Mouse (Mus musculus) forebrain, embryonic 10.5 days (tissue): Measurements from ENCODE around the gene Rabep1. TPM values are rescaled to one million over a fixed set of nuclear protein-coding genes. Genes with fewer than 3 reads are reported as not detected.
A peak's percentile ranks its signal among the peaks of the same experiment; 100 is the strongest.

Source experiments
- DNase-seq: peaks from one replicate; pipeline ENCODE4 v3.0.0-alpha.2; 2017; ENCODE audit warnings: low spot score; ENCODE audit errors: extremely low spot score
- H3K27ac ChIP-seq: fragments of 300-500 bp; sonication (generic); 2 replicates; pipeline ENCODE4 v1.5.1; 2016; ENCODE audit warnings: mild to moderate bottlenecking
- H3K27me3 ChIP-seq: fragments of 300-500 bp; sonication (generic); 2 replicates; pipeline ENCODE4 v1.6.1; 2016; ENCODE audit warnings: mild to moderate bottlenecking; ENCODE audit not compliant: poor library complexity, severe bottlenecking
- H3K36me3 ChIP-seq: fragments of 300-500 bp; sonication (generic); replicated peaks from 2 replicates; pipeline ENCODE4 v1.6.1; 2016; ENCODE audit warnings: mild to moderate bottlenecking, moderate library complexity
- H3K4me1 ChIP-seq: fragments of 300-500 bp; sonication (generic); 2 replicates; pipeline ENCODE4 v1.6.1; 2016
- H3K4me3 ChIP-seq: fragments of 300-500 bp; sonication (generic); 2 replicates; pipeline ENCODE4 v1.5.1; 2016; ENCODE audit warnings: mild to moderate bottlenecking, moderate library complexity
- H3K9me3 ChIP-seq: fragments of 300-500 bp; sonication (generic); 2 replicates; pipeline ENCODE4 v1.6.1; 2016; ENCODE audit warnings: mild to moderate bottlenecking, moderate library complexity
- WGBS: fragments of 180-500 bp; shearing (Covaris S2); methylation state at CpG from one replicate; pipeline ENCODE4 v1.1.7; 2016; 5-methylcytosine and 5-hydroxymethylcytosine counted together
- polyA plus RNA-seq: library from polyadenylated mRNA; unstranded; fragments of >200 nt; fragmentation: Nextera tagmentation; extraction: Ambion mirVana; gene quantifications from 2 replicates; pipeline ENCODE4 v1.2.1, GENCODE M21; 2016

Gene Rabep1
- polyA plus RNA-seq, 1 experiment from 2014 or later: 33.2 TPM

- H3K27me3 ChIP-seq: no peaks in the 10 kb centered on the region
- no peaks in the 10 kb centered on the region for H3K4me1 ChIP-seq
- no peak overlapping the region for H3K27ac ChIP-seq
- DNase-seq: no peak
- 90% methylated on average over 7 of the region's 7 CpGs for WGBS
- no peak overlapping the region for H3K4me3 ChIP-seq
- peaks cover 92% of the 10 kb centered on the region for H3K36me3 ChIP-seq
- no peaks in the 10 kb centered on the region for H3K9me3 ChIP-seq
These were observed 90.7 kb downstream of the Rabep1 start for GRCm38 (mm10) chr11:70935316-70935715.

DNA sequence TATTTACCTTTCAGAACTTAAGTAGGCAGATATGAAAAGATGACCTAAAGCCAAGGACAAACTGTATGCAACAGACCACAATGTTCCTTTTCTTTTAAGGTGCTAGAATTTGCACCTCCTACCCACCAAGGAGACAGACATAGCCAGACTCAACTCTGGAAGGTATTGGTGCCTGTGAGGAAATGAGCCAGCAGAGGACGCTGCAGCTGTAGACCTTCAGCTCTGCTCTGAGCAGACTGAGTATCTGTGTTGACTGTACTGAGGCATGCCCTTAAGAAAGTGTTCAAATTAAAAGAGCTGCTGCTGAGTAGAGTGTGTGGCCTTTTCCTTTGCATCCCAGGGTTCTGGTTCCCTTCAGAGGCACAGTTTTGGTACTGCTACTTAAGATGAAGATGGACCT is 98.0 kb downstream of the Rabep1 start:
- H3K9me3 ChIP-seq: no peaks in the 10 kb centered on the region

GRCm38 (mm10) chr11:70943651-70944050 is 99.1 kb downstream of the Rabep1 start:
- 93% methylated on average over 7 of the region's 7 CpGs for WGBS
- no peaks in the 10 kb centered on the region for H3K4me1 ChIP-seq
- no peak overlapping the region for H3K4me3 ChIP-seq
- H3K9me3 ChIP-seq: no peaks in the 10 kb centered on the region
- peaks cover 99% of the 10 kb centered on the region for H3K36me3 ChIP-seq
- no peak overlapping the region for H3K27ac ChIP-seq
- no peak for DNase-seq
- H3K27me3 ChIP-seq: no peaks in the 10 kb centered on the region

More for the DNA sequence above, 98.0 kb downstream of the Rabep1 start:
- 94% methylated on average over 1 of the region's 1 CpGs for WGBS
- Histone ChIP-seq H3K27ac (no peak overlapping the region), H3K27me3 (no peaks in the 10 kb centered on the region), H3K4me3 (no peak overlapping the region), H3K4me1 (no peaks in the 10 kb centered on the region), H3K36me3 (peaks cover 98% of the 10 kb centered on the region)
- no peak for DNase-seq

DNA sequence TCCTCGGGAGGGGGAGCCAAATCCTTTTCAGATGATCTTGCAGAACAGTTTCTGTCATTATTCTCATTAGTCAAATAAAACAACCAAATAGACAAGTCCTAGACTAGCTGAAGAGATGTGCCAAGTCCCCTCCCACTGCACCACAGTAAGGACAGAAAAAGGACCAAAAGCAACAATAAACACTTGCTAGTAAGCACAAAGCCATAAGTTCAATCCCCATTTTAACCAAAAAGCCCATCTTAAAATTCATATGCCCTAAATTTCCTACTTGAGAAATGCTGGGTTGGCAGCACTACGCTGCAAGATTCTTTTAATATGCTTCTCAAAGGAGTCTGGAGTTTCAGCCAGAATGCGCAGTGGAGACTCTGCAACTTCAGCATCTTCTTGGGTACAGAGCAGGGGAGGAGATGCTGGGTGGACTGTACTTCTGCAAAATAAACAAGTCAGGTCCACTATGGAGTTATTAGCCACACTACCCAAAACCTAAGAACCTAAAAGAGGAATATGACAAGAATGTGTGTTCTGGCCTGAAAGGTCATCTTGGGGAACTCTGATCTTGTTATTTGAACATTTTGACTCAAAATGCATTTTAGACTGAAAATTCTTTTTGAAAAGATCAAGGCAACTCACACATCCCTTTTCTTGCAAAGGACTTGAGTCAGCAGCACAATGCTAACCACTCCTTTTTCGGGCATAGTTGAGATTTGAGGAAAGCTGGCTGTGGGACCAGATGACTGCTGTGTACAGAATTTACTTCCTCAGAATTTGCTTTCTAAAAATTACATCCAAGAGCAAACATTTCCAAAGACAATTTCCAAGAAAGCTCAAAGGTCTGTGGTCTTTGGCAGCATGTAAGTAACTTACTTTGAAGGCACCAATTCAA is 100.6 kb downstream of the Rabep1 start:
- Histone ChIP-seq H3K9me3 (no peaks in the 10 kb centered on the region), H3K36me3 (peaks cover 100% of the 10 kb centered on the region), H3K4me1 (no peaks in the 10 kb centered on the region), H3K27me3 (no peaks in the 10 kb centered on the region), H3K4me3 (no peak overlapping the region), H3K27ac (no peak overlapping the region)
- WGBS: 93% methylated on average over 4 of the region's 4 CpGs
- DNase-seq: no peak

- no peaks in the 10 kb centered on the region for H3K27me3 ChIP-seq
- H3K36me3 ChIP-seq: peaks cover 100% of the 10 kb centered on the region
- WGBS: 95% methylated on average over 4 of the region's 4 CpGs
- H3K9me3 ChIP-seq: no peaks in the 10 kb centered on the region
- DNase-seq: no peak
- H3K4me3 ChIP-seq: no peak overlapping the region
- H3K4me1 ChIP-seq: no peaks in the 10 kb centered on the region
- H3K27ac ChIP-seq: no peak overlapping the region
These were observed 110.1 kb downstream of the Rabep1 start for GRCm38 (mm10) chr11:70954711-70955110.

GRCm38 (mm10) chr11:70960786-70961554 is 116.4 kb downstream of the Rabep1 start:
- Histone ChIP-seq H3K4me1 (0 out of 2 replicates have a peak, but pooled peaks cover 5% of the 10 kb centered on the region), H3K27me3 (no peaks in the 10 kb centered on the region), H3K27ac (no peak overlapping the region), H3K36me3 (peaks cover 100% of the 10 kb centered on the region), H3K4me3 (no peak overlapping the region), H3K9me3 (no peaks in the 10 kb centered on the region)
- 90% methylated on average over 5 of the region's 5 CpGs for WGBS
- DNase-seq: no peak

DNA sequence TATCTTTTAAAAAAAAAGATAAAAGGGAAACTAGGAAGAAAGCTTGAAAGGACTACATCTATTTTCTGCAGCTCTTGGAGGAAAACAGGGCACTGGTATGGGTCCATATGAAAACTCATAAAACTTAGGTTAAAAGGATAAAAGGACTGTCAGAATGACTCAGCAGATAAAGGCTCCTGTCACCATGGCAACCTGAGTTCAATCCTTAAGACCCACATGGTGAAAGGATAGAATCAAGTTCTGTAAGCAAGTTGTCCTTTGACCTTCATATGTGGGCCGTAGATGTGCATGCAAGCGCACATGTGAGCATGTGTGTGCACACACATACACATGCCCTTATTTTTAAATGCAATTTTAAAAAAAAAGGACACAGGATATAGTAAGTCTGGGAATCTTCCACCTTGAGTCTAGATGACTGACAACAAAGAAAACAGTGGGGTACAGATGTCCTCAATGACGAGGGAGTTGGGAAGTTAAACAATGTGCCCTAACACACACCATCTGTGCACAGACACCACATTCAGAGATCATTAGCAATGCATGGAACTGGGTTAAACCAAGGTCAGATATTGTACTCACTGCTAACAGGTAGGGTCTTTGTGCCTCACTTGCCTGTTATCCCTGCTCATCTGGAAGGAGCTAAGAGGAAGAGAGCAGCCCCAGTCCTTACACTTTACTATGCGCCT is 119.8 kb downstream of the Rabep1 start:
- H3K27me3 ChIP-seq: no peaks in the 10 kb centered on the region
- H3K4me1 ChIP-seq: peaks cover 20% of the 10 kb centered on the region
- H3K27ac ChIP-seq: no peak overlapping the region
- peaks cover 80% of the 10 kb centered on the region for H3K36me3 ChIP-seq
- no peaks in the 10 kb centered on the region for H3K9me3 ChIP-seq
- 78% methylated on average over 4 of the region's 4 CpGs for WGBS
- no peak for DNase-seq
- no peak overlapping the region for H3K4me3 ChIP-seq

GRCm38 (mm10) chr11:70969271-70969794 is 124.8 kb downstream of the Rabep1 start:
- Histone ChIP-seq H3K27ac (peak overlapping the region; percentile 95), H3K9me3 (no peaks in the 10 kb centered on the region), H3K4me3 (peak overlapping the region; percentile 92), H3K36me3 (peaks cover 58% of the 10 kb centered on the region), H3K4me1 (peaks cover 26% of the 10 kb centered on the region), H3K27me3 (no peaks in the 10 kb centered on the region)
- DNase-seq: no peak
- WGBS: 1% methylated on average over 25 of the region's 25 CpGs

- H3K27me3 ChIP-seq: no peaks in the 10 kb centered on the region
- H3K4me3 ChIP-seq: peak within 1 kb of the TSS; percentile 92
- under 1% methylated on average over 43 of the region's 43 CpGs for WGBS
- peak; percentile 94 for DNase-seq
- peaks cover 22% of the 10 kb centered on the region for H3K4me1 ChIP-seq
- peak within 1 kb of the TSS; percentile 95 for H3K27ac ChIP-seq
- H3K36me3 ChIP-seq: peaks cover 58% of the 10 kb centered on the region
- H3K9me3 ChIP-seq: no peaks in the 10 kb centered on the region
These were observed 125.4 kb downstream of the Rabep1 start, which contains the start of the genes Nup88 and Rpain for GRCm38 (mm10) chr11:70969821-70970559. TSS of gene Nup88 (minus strand) at chr11:70969973. TSS of gene Rpain (plus strand) at chr11:70970213.

DNA sequence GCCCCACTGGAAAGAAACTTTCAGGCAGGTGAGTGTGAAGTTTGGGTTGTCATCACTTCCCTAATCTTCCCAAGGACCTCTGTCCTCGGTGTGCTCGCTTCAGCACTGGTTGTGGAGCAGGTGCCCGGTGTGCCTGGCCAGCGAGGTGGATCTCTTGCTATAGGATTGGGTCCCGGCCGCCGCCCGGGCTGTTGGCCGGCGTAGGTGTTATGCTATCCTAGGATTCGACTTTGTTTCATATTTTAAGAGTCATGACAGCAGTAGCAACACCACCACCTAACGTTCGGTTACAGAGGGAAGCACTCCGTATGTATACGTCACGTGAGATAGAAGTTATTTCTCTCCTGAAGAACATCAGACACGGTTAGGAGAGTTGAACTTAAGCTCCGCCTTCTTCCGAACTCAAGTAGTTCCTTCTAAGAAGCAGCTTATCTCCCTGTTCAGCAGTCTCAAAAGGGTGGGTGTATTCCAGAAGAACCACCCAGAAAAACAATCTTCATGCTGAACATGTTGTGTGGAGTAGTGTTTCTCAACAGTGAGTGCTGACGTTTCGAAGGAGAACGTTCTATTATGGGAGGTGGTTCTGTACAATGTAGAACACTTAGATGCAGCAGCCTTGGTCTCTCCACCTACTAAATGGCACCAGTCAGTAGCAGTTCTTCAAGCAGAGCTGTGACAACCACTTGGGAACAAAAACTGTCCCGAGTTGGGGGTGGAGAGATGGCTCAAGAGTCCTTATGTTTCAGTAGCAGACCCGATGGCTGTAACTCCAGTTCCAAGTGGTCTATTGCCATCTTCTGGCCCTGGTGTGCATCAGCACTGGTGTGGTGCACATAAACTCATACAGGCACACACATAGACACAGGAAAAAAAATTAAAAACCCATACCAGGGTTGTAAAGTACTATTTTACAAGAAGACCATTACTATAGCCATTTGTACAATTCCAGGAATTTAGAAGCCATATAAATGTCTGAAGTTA is 126.3 kb downstream of the Rabep1 start:
- H3K27ac ChIP-seq: peak overlapping the region; percentile 95
- peaks cover 58% of the 10 kb centered on the region for H3K36me3 ChIP-seq
- peak overlapping the region; percentile 92 for H3K4me3 ChIP-seq
- H3K4me1 ChIP-seq: peaks cover 22% of the 10 kb centered on the region
- no peak for DNase-seq
- no peaks in the 10 kb centered on the region for H3K9me3 ChIP-seq
- no peaks in the 10 kb centered on the region for H3K27me3 ChIP-seq
- WGBS: 19% methylated on average over 24 of the region's 24 CpGs

DNA sequence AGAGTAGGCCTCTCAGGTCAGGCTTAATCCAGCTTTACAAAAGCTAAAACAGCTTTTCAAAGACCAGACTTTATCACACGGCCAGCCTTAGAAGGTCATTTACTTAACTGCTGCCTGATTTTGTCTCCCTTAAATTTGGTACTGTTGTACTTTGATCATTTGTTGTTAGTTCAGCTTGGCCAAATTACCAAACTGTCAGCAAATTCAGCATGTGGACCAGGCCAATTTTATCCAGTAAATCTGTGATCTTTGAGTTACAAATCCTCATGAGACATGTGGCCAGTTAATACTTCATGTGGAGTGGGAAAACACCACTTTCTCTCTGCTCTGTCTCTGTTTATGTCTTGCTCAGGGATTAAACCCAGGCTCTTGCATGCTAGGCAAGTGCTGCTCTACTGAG is 128.0 kb downstream of the Rabep1 start:
- WGBS: 72% methylated on average over 1 of the region's 1 CpGs
- no peak for DNase-seq

More for the DNA sequence above, 128.0 kb downstream of the Rabep1 start:
- Histone ChIP-seq H3K27ac (no peak overlapping the region), H3K4me3 (no peak overlapping the region), H3K27me3 (no peaks in the 10 kb centered on the region), H3K4me1 (peaks cover 22% of the 10 kb centered on the region), H3K36me3 (peaks cover 62% of the 10 kb centered on the region), H3K9me3 (no peaks in the 10 kb centered on the region)
